Mouse (Mus musculus): Measurements from ENCODE around the gene Ildr2.

DNA sequence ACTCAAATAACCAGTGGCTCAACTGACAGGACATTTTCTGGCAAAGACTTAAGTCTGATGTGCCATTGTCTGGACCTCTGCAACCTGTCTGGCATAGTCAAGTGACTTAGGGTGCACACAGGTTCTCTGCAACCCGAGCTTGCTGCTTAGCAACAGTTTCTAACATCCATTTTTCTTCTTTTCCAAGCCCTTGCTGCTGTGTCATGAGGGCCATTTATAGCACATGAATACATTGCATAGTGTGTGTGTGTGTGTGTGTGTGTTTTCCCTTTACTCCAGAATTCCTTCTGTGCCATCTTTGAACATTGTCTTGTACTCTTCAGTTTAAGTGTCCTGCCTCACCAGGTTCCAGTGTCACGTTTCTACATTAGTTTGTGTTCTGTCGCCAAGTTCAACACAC is 72.5 kb downstream of the Ildr2 start:
- no peak for TF ChIP-seq MYOD1 (IDR thresholded peaks at IDR 0.05; ENCODE audit: control insufficient read depth in 1 of 3, insufficient read length in 2 of 3, low read depth in 2 of 3)
- no peak for TF ChIP-seq POLR2A (IDR thresholded peaks at IDR 0.05; ENCODE audit: insufficient read length, low read depth)
- TF ChIP-seq USF1 (IDR thresholded peaks at IDR 0.05; ENCODE audit: low read depth), result no peak
- TF ChIP-seq REST (IDR thresholded peaks at IDR 0.05; ENCODE audit: insufficient read depth, insufficient read length), result no peak
- no peak for TF ChIP-seq TCF12 (IDR thresholded peaks at IDR 0.05; ENCODE audit: insufficient read depth, poor library complexity, severe bottlenecking)

Measured in myocyte (in vitro differentiated cells).